Comparison of ENCODE assay signal across 10 mouse cellular contexts in the genomic region with DNA sequence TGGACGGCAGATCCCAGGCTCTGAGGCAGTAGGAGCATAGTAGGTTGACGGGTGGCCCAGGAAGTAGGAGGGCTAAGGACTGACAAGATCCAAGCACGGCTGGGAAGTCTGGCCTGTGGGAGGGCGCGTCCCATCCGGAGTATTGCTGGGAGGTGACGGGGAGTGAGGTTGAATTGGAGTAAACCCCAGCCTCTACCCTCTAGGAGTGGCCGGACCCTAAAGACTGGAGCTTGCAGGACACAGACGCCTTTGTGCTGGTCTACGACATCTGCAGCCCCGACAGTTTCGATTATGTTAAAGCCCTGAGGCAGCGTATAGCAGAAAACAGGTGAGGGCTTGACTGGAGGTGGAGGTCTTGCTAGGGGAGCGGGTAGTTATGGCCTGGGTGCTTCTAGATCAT. TPM values are rescaled to one million over a fixed set of nuclear protein-coding genes. Genes with fewer than 3 reads are reported as not detected.
DNase-seq lines count a peak whose midpoint lies in the region; TF ChIP-seq lines count a peak whose summit lies in the region.
"Had no signal": no experiment of that assay in that cellular context is flagged by ENCODE, and none has a peak within 500 bp of the region (broad histone marks: within the 10 kb centered on the region; RNA-seq: fewer than 3 reads in every experiment).

No protein-coding gene starts in this region.

- intact Hi-C loops in gastrocnemius, adult 2 months (cut with DNase I): no loop called here

- no peak for TF ChIP-seq POLR2A in CH12.LX (IDR thresholded peaks at IDR 0.05; ENCODE audit: low read depth, low read length)

- peak overlapping the region; percentile 19; the same call in 1 of the 2 replicates for H3K4me3 ChIP-seq in gastrocnemius, adult 2 months
- H3K4me3 ChIP-seq in layer of hippocampus, adult 2 months: peak overlapping the region; percentile 92
- H3K4me3 ChIP-seq in CH12.LX (replicated peaks in 1 of 3; ENCODE audit: low read depth in 2 of 3, low read length in 2 of 3, poor library complexity in 1 of 3): peak overlapping the region in 2 of 3 experiments; percentile 7 to 13
- H3K4me3 ChIP-seq: intestine, embryonic 15.5 days had no signal

- dilution Hi-C loops in CH12.LX (cut with MboI; ENCODE audit: extremely low pct_ligation_motif_present, extremely low pct_unique_long_range_greater_than_20kb, low sequenced_read_pairs): no loop called here

- H3K9me3 ChIP-seq in CH12.LX (replicated peaks; ENCODE audit: low read length): no peaks in the 10 kb centered on the region
- H3K9me3 ChIP-seq: intestine, embryonic 15.5 days had no signal

- H3K27me3 ChIP-seq in CH12.LX (replicated peaks): peaks cover 21% of the 10 kb centered on the region

- no peak for DNase-seq in gastrocnemius, adult 2 months
- DNase-seq in gastrocnemius, postnatal 10 days: no peak
- DNase-seq in layer of hippocampus, adult 2 months (ENCODE audit: low spot score in 2 of 2): no peak
- DNase-seq in layer of hippocampus, postnatal 10 days (ENCODE audit: low spot score in 2 of 2): no peak
- no peak for DNase-seq in CH12.LX (ENCODE audit: extremely low read depth)
- peak; percentile 53 for DNase-seq in forelimb bud, embryonic 11.5 days (ENCODE audit: low read depth, low spot score)
- DNase-seq in adrenal gland, postnatal 4 days (ENCODE audit: low spot score in 2 of 2): no peak
- no peak for DNase-seq in cerebellum, postnatal 36 days
- DNase-seq: cerebellum, adult 9-10 months had no signal

- TF ChIP-seq RAD21 in CH12.LX (IDR thresholded peaks at IDR 0.05; ENCODE audit: low read depth, low read length): no peak

- peaks cover 45 to 86% of the 10 kb centered on the region in 2 experiments for H3K4me1 ChIP-seq in CH12.LX (ENCODE audit: control insufficient read depth in 1 of 2, insufficient read depth in 2 of 2)

- peaks cover 0 to 14% of the 10 kb centered on the region in 2 experiments for H3K36me3 ChIP-seq in CH12.LX (replicated peaks in 1 of 2; ENCODE audit: control insufficient read depth in 1 of 2, insufficient read depth in 1 of 2, low read length in 1 of 2)
- H3K36me3 ChIP-seq: intestine, embryonic 15.5 days had no signal

- no peak for TF ChIP-seq CTCF in gastrocnemius, adult 2 months (IDR thresholded peaks at IDR 0.05)
- TF ChIP-seq CTCF in layer of hippocampus, adult 2 months (conservative IDR thresholded peaks at IDR 0.05): no peak
- TF ChIP-seq CTCF in CH12.LX (conservative IDR thresholded peaks at IDR 0.05 in 1 of 2, IDR thresholded peaks at IDR 0.05 in 1 of 2; ENCODE audit: low read depth in 2 of 2, low read length in 2 of 2): no peak

- no peak overlapping the region for H3K27ac ChIP-seq in gastrocnemius, adult 2 months
- H3K27ac ChIP-seq in layer of hippocampus, adult 2 months: peak overlapping the region; percentile 93
- H3K27ac ChIP-seq in CH12.LX (ENCODE audit: insufficient read depth, low read depth): no peak overlapping the region
- H3K27ac ChIP-seq: intestine, embryonic 15.5 days had no signal

- in situ Hi-C loops in CH12.LX (cut with MboI; ENCODE audit: low pct_ligation_motif_present, low pct_unique_long_range_greater_than_20kb, low sequenced_read_pairs): no loop called here

- no peak for TF ChIP-seq EP300 in CH12.LX (IDR thresholded peaks at IDR 0.05; ENCODE audit: low read length)

- H3K9ac ChIP-seq in CH12.LX (ENCODE audit: insufficient read depth, low read depth): no peak overlapping the region
- H3K9ac ChIP-seq: intestine, embryonic 15.5 days had no signal

- peak overlapping the region; percentile 92 for H3K4me2 ChIP-seq in CH12.LX (ENCODE audit: insufficient read depth, low read depth, poor library complexity, severe bottlenecking)
- H3K4me2 ChIP-seq: intestine, embryonic 15.5 days had no signal

- no peaks in the 10 kb centered on the region for H3K79me2 ChIP-seq in CH12.LX (replicated peaks; ENCODE audit: control insufficient read depth, extremely low read depth, insufficient read depth, poor library complexity, severe bottlenecking)

TF ChIP-seq in CH12.LX, 34 proteins besides CTCF, POLR2A, EP300 and RAD21:
- TF ChIP-seq MAX (IDR thresholded peaks at IDR 0.05; ENCODE audit: low read length) (no peak), UBTF (IDR thresholded peaks at IDR 0.05; ENCODE audit: low read depth, low read length) (no peak), MAZ (IDR thresholded peaks at IDR 0.05; ENCODE audit: low read depth, low read length) (no peak), USF1 (IDR thresholded peaks at IDR 0.05; ENCODE audit: low read depth, low read length) (no peak), SIN3A (IDR thresholded peaks at IDR 0.05; ENCODE audit: low read length) (no peak), MEF2A (IDR thresholded peaks at IDR 0.05; ENCODE audit: borderline replicate concordance, low read depth, low read length) (no peak), TBP (conservative IDR thresholded peaks at IDR 0.05; ENCODE audit: low read depth, low read length) (no peak)

RNA-seq across cellular contexts. Expression of gene Rasl10a, which starts 1.3 kb away (rescaled TPM):
- not detected for total RNA-seq in gastrocnemius, adult 2 months (2021)
- total RNA-seq in gastrocnemius, postnatal 10 days (2021): under 1 TPM; 0.42 to 0.56 TPM
- 10 to 100 TPM; 87.7 to 95.3 TPM for total RNA-seq in layer of hippocampus, adult 2 months (2021)
- 10 to 100 TPM; 35.7 to 39.8 TPM for total RNA-seq in layer of hippocampus, postnatal 10 days (2021)
- total RNA-seq in CH12.LX (2012; rRNA removed) (6.5 and 9.1 TPM in 2 replicates), CH12.LX (2014; rRNA removed) (2.1 and 3.0 TPM in 2 replicates)
- 6.3 and 7.5 TPM in 2 replicates for polyA plus RNA-seq in CH12.LX (2012; ENCODE audit: insufficient read length, low read depth)
- 1 to 10 TPM in 1 of 2 experiments, under 1 TPM in 1; 0.65 to 1.2 TPM for total RNA-seq in adrenal gland, postnatal 4 days (2021)

RNA-seq across cellular contexts. Expression of gene Gas2l1, which starts 5.9 kb away (rescaled TPM):
- total RNA-seq in gastrocnemius, adult 2 months (2021): 1 to 10 TPM; 3.6 to 5.0 TPM
- 10 to 100 TPM; 12.9 to 15.5 TPM for total RNA-seq in gastrocnemius, postnatal 10 days (2021)
- total RNA-seq in layer of hippocampus, adult 2 months (2021): 10 to 100 TPM; 93.6 to 97.7 TPM
- total RNA-seq in layer of hippocampus, postnatal 10 days (2021): 10 to 100 TPM; 50.2 to 54.7 TPM
- total RNA-seq in CH12.LX (2012; rRNA removed) (8.8 and 10.0 TPM in 2 replicates), CH12.LX (2014; rRNA removed) (2.6 and 3.3 TPM in 2 replicates)
- 10.2 and 12.5 TPM in 2 replicates for polyA plus RNA-seq in CH12.LX (2012; ENCODE audit: insufficient read length, low read depth)
- total RNA-seq in adrenal gland, postnatal 4 days (2021): 10 to 100 TPM; 39.2 to 39.8 TPM

RNA-seq across cellular contexts. Expression of gene Rhbdd3, which starts 39.5 kb away (rescaled TPM):
- total RNA-seq in gastrocnemius, adult 2 months (2021): 10 to 100 TPM; 24.1 to 32.1 TPM
- total RNA-seq in gastrocnemius, postnatal 10 days (2021): 10 to 100 TPM; 21.5 to 24.8 TPM
- 10 to 100 TPM; 19.7 to 19.8 TPM for total RNA-seq in layer of hippocampus, adult 2 months (2021)
- 10 to 100 TPM; 22.7 to 23.2 TPM for total RNA-seq in layer of hippocampus, postnatal 10 days (2021)
- 16.8 and 17.0 TPM in 2 replicates for total RNA-seq in CH12.LX (2012; rRNA removed)
- 11.6 and 15.0 TPM in 2 replicates for total RNA-seq in CH12.LX (2014; rRNA removed)
- 16.0 and 20.6 TPM in 2 replicates for polyA plus RNA-seq in CH12.LX (2012; ENCODE audit: insufficient read length, low read depth)
- total RNA-seq in adrenal gland, postnatal 4 days (2021): 10 to 100 TPM; 29.5 to 34.1 TPM

RNA-seq across cellular contexts. Expression of gene Ewsr1, which starts 39.8 kb away (rescaled TPM):
- 10 to 100 TPM; 79.3 to 86.5 TPM for total RNA-seq in gastrocnemius, adult 2 months (2021)
- total RNA-seq in gastrocnemius, postnatal 10 days (2021): 100 to 1,000 TPM; 141 to 189 TPM
- total RNA-seq in layer of hippocampus, adult 2 months (2021): 100 to 1,000 TPM; 333 to 394 TPM
- total RNA-seq in layer of hippocampus, postnatal 10 days (2021): 100 to 1,000 TPM; 332 TPM
- 399 and 425 TPM in 2 replicates for total RNA-seq in CH12.LX (2012; rRNA removed)
- 418 and 428 TPM in 2 replicates for total RNA-seq in CH12.LX (2014; rRNA removed)
- 1,159 and 1,267 TPM in 2 replicates for polyA plus RNA-seq in CH12.LX (2012; ENCODE audit: insufficient read length, low read depth)
- total RNA-seq in adrenal gland, postnatal 4 days (2021): 100 to 1,000 TPM; 523 to 585 TPM

Comparison
In these comparisons a context has a peak if more than half of its experiments do, and no peak if none do; other contexts are left out.
1. H3K4me3 ChIP-seq: peak in every context shown above with its lines; median percentile 92 in layer of hippocampus, adult 2 months; 19 in gastrocnemius, adult 2 months; 10 in CH12.LX.